Mouse (Mus musculus): Measurements from ENCODE around the gene Als2cr12.
"Not testable (repeated sequence)": the region's sequence is repeated elsewhere in the genome, so short reads cannot be mapped to it uniquely, and the experiment has no call there.

Als2cr12 gene

DNA sequence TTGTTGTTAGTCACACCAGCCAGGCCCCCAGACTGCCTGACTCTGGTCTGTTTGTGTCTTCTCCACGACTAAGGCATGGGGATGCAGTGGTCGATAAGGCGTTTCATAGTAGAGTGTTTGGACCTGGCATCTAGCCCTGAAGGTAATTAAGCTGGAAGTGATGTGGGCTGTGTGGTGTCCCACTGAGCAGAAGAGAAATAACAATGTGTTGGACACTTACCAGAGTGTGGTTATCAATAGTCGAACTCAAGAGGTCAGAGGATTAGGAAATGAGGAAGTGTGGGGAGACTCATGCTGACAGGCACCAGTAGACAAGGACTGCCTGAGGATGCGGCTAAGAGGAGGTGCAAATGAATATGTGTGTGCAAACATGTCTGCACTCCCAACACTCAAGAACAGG, 17.4 kb downstream of the Als2cr12 start:
- DNase-seq: not testable (repeated sequence)

DNA sequence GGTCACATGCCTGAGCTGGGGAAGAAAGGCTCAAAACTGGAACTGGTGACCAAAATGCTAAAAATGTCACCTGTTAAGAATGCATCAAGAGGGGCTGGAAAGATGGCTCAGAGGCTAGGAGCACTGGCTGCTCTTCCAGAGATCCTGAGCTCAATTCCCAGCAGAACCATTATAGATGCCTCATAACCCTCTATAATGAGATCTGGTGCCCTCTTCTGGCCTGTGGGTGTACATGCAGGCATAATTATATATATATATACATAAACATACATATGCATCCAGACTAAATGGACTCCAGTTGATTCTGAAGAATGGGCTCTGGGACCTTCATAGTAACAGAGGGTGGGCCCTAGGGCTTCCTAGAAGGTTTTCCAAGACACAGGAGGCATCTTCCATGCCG, 18.2 kb downstream of the Als2cr12 start:
- peak; percentile 56 for DNase-seq

GRCm38 (mm10) chr1:58675011-58675410, 20.8 kb downstream of the Als2cr12 start:
- DNase-seq: no peak

DNA sequence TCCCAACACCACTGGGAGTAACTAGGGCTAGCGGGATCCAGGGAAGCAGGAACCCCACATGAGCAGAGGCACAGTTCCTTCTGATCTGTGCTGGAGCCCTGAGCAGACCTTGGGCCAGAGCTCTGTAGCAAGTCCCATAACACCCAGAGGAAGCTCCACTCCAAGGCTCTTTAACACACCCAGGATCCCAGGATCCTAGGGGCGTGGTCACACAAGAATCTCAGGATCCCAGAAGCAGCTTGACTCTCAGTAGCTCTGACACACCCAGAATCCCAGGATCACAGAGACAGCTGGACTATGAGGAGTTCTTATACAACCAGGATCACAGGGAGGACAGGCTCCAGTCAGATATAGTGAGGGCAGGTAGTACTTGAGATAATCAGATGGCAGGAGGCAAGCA, 23.7 kb downstream of the Als2cr12 start:
- DNase-seq: no peak

DNA sequence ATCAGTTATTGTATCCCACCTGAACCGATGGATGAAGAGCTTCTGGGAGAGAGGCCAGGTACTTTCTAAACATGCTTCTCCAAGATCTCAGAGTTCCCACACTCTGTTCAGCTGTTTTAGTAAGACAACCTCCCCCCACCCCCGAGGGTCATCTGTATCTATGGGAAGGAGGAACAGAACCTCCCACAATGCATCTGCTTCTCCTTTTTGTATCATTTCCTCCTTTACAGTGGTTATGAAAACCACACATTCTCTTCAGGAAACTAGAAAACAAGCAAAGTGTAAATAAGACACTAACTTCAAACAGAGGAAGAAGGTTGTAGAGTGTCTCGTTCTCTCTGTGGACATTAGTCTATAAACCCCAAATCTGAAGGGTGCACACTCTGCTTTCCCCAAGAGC, 26.2 kb downstream of the Als2cr12 start:
- not testable (repeated sequence) for DNase-seq

GRCm38 (mm10) chr1:58668191-58668590, 27.6 kb downstream of the Als2cr12 start:
- no peak for DNase-seq

DNA sequence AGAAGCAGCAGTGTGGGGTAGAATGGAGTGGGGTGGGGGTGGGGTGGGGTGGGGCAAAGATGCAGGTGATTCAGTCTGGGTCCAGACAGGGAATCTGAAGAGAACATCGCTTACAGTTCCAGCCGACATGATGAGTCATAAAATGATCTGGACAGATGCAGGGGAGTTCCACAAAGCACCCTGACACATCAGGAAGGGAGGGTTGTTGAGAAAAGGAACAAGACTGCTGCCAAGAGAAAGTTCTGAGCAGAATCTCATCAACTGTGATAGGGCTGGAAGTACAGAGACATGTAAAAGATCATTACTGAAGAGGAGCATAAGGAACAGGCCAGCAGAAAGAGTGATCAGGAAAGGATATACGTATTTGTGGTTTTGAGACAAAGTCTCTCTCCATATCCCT, 32.4 kb downstream of the Als2cr12 start:
- not testable (repeated sequence) for DNase-seq

GRCm38 (mm10) chr1:58662671-58663070, 33.1 kb downstream of the Als2cr12 start:
- DNase-seq: not testable (repeated sequence)

DNA sequence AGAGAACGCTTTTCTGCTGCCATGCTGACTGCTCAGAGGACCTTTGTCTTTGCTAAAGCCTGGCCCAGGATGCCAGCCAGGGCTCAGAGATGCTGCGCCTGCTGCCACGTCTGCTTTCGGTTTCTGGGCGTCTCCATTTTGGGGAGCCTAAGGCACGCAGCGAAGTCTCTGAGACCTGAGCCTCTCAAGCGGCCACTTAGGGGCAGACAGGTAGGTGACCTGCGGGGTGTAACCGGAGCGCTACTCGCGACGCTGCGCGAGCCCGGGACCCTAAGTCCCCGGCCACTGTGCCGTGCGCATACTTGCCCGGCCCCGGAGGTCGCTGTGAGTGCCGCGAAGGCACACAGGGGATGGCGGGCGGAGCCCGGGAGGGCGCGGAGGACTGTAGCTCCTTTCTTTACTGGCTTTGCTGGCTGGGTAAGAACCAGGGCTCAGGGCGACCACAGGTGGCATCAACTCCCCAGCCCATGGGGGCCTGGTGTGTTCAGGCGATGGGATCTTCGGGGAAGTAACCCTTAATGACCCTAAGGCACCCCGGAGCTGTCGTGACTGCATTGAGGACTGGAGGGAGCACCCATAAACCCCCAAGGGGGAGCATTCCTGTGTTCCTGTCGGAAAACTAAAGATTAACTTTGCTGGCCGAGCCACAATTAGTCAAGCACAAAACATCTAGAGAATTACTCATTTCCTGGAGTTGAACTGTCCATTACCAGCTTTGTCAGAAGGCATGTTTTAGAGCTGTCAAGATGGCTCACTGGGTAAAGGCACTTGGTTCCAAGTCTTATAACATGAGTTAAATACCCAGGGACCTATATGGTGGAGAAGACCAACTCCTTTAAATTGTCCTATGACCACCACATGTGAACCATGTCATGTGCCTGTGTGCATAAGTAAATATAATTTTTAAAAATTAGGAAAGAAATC, 43.0 kb downstream of the Als2cr12 start:
- DNase-seq: peak; percentile 76

GRCm38 (mm10) chr1:58651571-58652456, 44.0 kb downstream of the Als2cr12 start:
- not testable (repeated sequence) for DNase-seq

GRCm38 (mm10) chr1:58628847-58629246, 66.9 kb downstream of the Als2cr12 start:
- not testable (repeated sequence) for DNase-seq

GRCm38 (mm10) chr1:58621996-58622748, 73.6 kb downstream of the Als2cr12 start:
- DNase-seq: peak; percentile 73

DNA sequence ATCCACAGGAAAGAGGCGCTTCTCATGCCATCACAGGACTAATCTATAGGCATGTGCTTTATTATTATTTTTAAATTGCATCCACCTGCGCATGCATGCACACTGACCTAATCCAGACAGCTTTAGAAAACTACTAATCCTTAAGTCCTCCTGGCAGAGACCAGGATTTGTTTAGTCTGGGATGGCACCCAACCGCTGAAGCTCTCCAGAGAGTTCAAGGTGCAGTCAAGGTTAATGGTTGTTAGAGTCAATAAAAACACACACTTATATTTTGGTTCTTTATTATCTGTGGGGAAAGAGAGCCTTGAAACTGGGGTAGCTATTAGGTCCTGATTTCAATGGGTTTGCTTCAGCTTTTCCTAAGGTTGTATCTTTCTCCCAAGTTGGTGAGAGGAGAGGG, 74.5 kb downstream of the Als2cr12 start:
- no peak for DNase-seq

DNA sequence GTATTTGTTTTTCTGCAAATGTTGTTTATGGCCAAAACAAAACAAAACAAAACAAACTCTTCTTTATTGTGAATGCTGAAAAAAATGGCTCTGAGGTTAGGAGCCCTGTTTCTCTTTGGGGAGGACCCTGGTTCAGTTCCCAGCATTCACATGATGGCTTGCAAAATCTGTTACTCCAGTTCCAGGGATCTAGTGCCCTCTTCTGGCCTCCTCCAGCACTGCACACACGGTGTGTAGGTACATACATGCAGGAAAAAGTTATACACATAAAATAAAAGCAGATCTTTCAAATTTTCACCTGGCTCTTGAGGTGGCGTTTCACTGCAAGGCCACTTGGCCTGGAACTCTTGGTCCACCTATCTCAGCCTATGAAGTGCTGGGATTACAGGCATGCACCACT, 77.0 kb downstream of the Als2cr12 start:
- no peak for DNase-seq

GRCm38 (mm10) chr1:58617978-58618668, 77.7 kb downstream of the Als2cr12 start:
- DNase-seq: no peak

DNA sequence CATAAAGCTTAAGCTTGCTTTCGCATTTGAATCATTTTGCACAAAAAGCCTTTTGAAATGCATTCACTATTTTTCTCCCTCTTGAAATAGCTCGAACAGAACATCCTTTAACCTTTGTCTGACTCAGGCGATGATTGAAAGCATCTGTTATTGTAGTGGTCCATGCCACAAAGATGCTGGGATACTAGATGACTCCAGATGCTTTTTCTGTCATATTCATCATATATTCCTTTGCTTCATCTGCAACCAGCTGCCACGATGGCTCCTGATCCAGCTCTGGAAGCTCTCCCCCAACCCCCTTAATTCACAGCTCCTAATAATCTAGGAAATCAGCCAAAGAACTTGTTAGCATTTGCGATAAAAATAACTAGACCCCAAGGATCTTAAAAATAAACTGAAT, 78.7 kb downstream of the Als2cr12 start:
- DNase-seq: peak; percentile 16

DNA sequence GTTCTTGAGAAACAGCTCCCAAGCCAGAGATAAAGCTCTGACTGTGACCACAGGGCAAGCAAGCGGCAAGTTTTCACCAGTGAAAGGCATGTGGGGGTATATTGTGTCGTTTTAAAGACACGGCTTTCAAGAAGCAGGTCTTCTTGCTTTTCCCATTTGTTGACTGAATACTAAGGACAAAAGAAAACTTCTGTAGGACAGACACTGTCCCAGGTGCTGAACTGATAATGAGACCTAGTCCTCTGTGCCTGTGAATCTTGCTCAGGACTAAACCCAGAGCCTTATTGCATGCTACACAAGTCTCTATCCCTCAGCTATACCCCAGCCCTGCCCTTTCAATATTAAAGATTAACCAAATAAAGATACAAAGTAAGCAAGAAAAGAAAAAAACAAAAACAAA, 79.6 kb downstream of the Als2cr12 start:
- DNase-seq: no peak

GRCm38 (mm10) chr1:58615146-58615545, 80.6 kb downstream of the Als2cr12 start:
- DNase-seq: no peak

- DNase-seq: peak; percentile 48
These were observed 81.4 kb downstream of the Als2cr12 start for GRCm38 (mm10) chr1:58614424-58614823.

- DNase-seq: no peak
These were observed 82.0 kb downstream of the Als2cr12 start for GRCm38 (mm10) chr1:58613786-58614185.

- DNase-seq: no peak
These were observed 85.2 kb downstream of the Als2cr12 start for GRCm38 (mm10) chr1:58610611-58611010.

DNA sequence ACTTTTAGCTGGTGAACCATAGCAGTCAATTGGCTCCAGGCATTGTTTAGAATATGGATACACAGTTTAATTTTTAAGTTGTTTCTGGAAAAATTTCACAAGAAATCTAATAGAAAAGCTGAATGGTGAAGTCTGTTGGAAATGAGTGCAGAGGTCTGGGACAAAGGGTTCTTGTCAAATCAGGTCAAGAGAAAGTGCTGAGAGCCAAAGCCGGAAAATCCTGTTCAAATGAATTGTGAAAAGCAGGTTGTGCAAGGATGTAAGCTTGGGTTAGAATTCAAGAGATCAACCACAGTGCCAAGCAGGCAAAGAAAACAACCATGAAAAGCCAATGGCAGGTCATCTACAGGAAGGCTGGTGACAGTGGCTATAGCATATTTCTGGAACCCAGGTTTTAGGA, 85.6 kb downstream of the Als2cr12 start:
- no peak for DNase-seq
